ENCODE assay signal across 26 mouse cellular contexts in genomic region chr14:50826579-50826978, GRCm38 (mm10). TPM values are rescaled to one million over a fixed set of nuclear protein-coding genes. Genes with fewer than 3 reads are reported as not detected.
A peak's percentile ranks its signal among the peaks of the same experiment; 100 is the strongest.
DNase-seq lines count a peak whose midpoint lies in the region.
"Had no signal": no experiment of that assay in that cellular context is flagged by ENCODE, and none has a peak within 500 bp of the region (broad histone marks: within the 10 kb centered on the region; RNA-seq: fewer than 3 reads in every experiment).

No protein-coding gene starts in this region.

- H3K4me3 ChIP-seq in limb, embryonic 10.5 days, result no peak overlapping the region
- H3K4me3 ChIP-seq: embryonic facial prominence, embryonic 13.5 days; forebrain, embryonic 12.5 days; heart, adult 2 months; heart, embryonic 15.5 days; hindbrain, embryonic 13.5 days had no signal

- 88% methylated on average over 4 of the region's 4 CpGs for WGBS in limb, embryonic 10.5 days

- no peaks in the 10 kb centered on the region for H3K9me3 ChIP-seq in limb, embryonic 10.5 days (replicated peaks)
- H3K9me3 ChIP-seq: embryonic facial prominence, embryonic 13.5 days; forebrain, embryonic 12.5 days; G1E; heart, embryonic 15.5 days; hindbrain, embryonic 13.5 days had no signal

- intact Hi-C loops in left cerebral cortex, postnatal 36 days (cut with DNase I), result no loop called here

- peaks cover 32% of the 10 kb centered on the region for H3K36me3 ChIP-seq in limb, embryonic 10.5 days

- H3K27me3 ChIP-seq in limb, embryonic 10.5 days (ENCODE audit: low read depth, poor library complexity, severe bottlenecking), result no peaks in the 10 kb centered on the region
- H3K27me3 ChIP-seq: embryonic facial prominence, embryonic 13.5 days; forebrain, embryonic 12.5 days; heart, embryonic 15.5 days; hindbrain, embryonic 13.5 days had no signal

- no peak overlapping the region for H3K27ac ChIP-seq in limb, embryonic 10.5 days
- H3K27ac ChIP-seq: embryonic facial prominence, embryonic 13.5 days; forebrain, embryonic 12.5 days; heart, adult 2 months; heart, embryonic 15.5 days; hindbrain, embryonic 13.5 days; hindbrain, postnatal 0 days had no signal

- no peaks in the 10 kb centered on the region for H3K4me1 ChIP-seq in limb, embryonic 10.5 days
- H3K4me1 ChIP-seq: embryonic facial prominence, embryonic 13.5 days; forebrain, embryonic 12.5 days; heart, embryonic 15.5 days; hindbrain, embryonic 13.5 days had no signal

- peak; percentile 11 to 12 for DNase-seq in layer of hippocampus, adult 8-10 months (ENCODE audit: low spot score in 2 of 2)
- DNase-seq in layer of hippocampus, postnatal 36 days, result no peak
- DNase-seq in left cerebral cortex, postnatal 36 days (ENCODE audit: low spot score in 2 of 2), result peak; percentile 13 to 31
- DNase-seq in left cerebral cortex, adult 11 months (ENCODE audit: low spot score), result no peak
- DNase-seq in brain, adult 2 months (ENCODE audit: low read depth, low spot score), result peak; percentile 66
- peak; percentile 33 for DNase-seq in right cerebral cortex, postnatal 25 days
- no peak for DNase-seq in limb, embryonic 10.5 days (ENCODE audit: low spot score)
- DNase-seq: adrenal gland, adult 8-10 months; adrenal gland, postnatal 36 days; cerebellum, adult 11 months; cerebellum, adult 9-10 months; cerebellum, postnatal 25 days; gastrocnemius, postnatal 10 days; heart, adult 2 months; heart, postnatal 14 days had no signal

RNA-seq across cellular contexts. Expression of gene Parp2, which starts 18.9 kb away (rescaled TPM):
- total RNA-seq in layer of hippocampus, adult 8-10 months (2022), result 10 to 100 TPM; 27.2 to 29.0 (median 28.7) TPM
- total RNA-seq in layer of hippocampus, postnatal 36 days (2021), result 10 to 100 TPM; 25.3 to 31.1 TPM
- total RNA-seq in left cerebral cortex, postnatal 36 days (2021), result 10 to 100 TPM; 24.0 to 28.7 TPM
- 63.3 and 77.2 TPM in 2 replicates for polyA plus RNA-seq in limb, embryonic 10.5 days (2016; fragmentation: Nextera tagmentation; extraction: Ambion mirVana)

RNA-seq across cellular contexts. Expression of gene Ccnb1ip1, which starts 19.0 kb away (rescaled TPM):
- under 1 TPM in 1 of 4 experiments, not detected in 3; 0.55 TPM for total RNA-seq in layer of hippocampus, adult 8-10 months (2022)
- not detected for total RNA-seq in layer of hippocampus, postnatal 36 days (2021)
- not detected for total RNA-seq in left cerebral cortex, postnatal 36 days (2021)
- not detected in 2 replicates for polyA plus RNA-seq in limb, embryonic 10.5 days (2016; fragmentation: Nextera tagmentation; extraction: Ambion mirVana)
- total RNA-seq: adrenal gland, postnatal 36 days; gastrocnemius, postnatal 10 days; heart, adult 2 months; heart, postnatal 14 days; hematopoietic stem cell, adult 5-6 weeks; hindbrain, postnatal 0 days had no signal
- polyA plus RNA-seq: brain, embryonic 14.5 days; CD4-positive, CD25-positive, alpha-beta regulatory T cell, adult 4 months; cortical plate, adult 2 months; embryonic facial prominence, embryonic 13.5 days; forebrain, embryonic 12.5 days; heart, adult 2 months; heart, embryonic 11.5 days; heart, embryonic 15.5 days; hindbrain, embryonic 13.5 days had no signal

RNA-seq across cellular contexts. Expression of gene Ttc5, which starts 41.3 kb away (rescaled TPM):
- total RNA-seq in layer of hippocampus, adult 8-10 months (2022), result 10 to 100 TPM; 62.3 to 73.2 (median 64.0) TPM
- total RNA-seq in layer of hippocampus, postnatal 36 days (2021), result 10 to 100 TPM; 63.5 to 65.5 TPM
- 10 to 100 TPM; 55.2 to 67.9 TPM for total RNA-seq in left cerebral cortex, postnatal 36 days (2021)
- 91.9 and 96.1 TPM in 2 replicates for polyA plus RNA-seq in limb, embryonic 10.5 days (2016; fragmentation: Nextera tagmentation; extraction: Ambion mirVana)

RNA-seq across cellular contexts. Expression of gene Tep1, which starts 43.8 kb away (rescaled TPM):
- 1 to 10 TPM; 5.1 to 8.0 (median 7.4) TPM for total RNA-seq in layer of hippocampus, adult 8-10 months (2022)
- total RNA-seq in layer of hippocampus, postnatal 36 days (2021), result 1 to 10 TPM; 2.0 to 4.6 TPM
- 1 to 10 TPM; 2.9 to 4.1 TPM for total RNA-seq in left cerebral cortex, postnatal 36 days (2021)
- polyA plus RNA-seq in limb, embryonic 10.5 days (2016; fragmentation: Nextera tagmentation; extraction: Ambion mirVana), result 3.8 and 5.7 TPM in 2 replicates

Comparison
In these comparisons a context has a peak if more than half of its experiments do, and no peak if none do; other contexts are left out.
1. DNase-seq: peak in layer of hippocampus, adult 8-10 months (2 of 2), left cerebral cortex, postnatal 36 days (2 of 2), brain, adult 2 months (single experiment) and right cerebral cortex, postnatal 25 days (single experiment); none in layer of hippocampus, postnatal 36 days (0 of 2), left cerebral cortex, adult 11 months (single experiment) and limb, embryonic 10.5 days (single experiment).